Mouse (Mus musculus) midbrain, embryonic 14.5 days (tissue): Measurements from ENCODE around the gene Senp6. TPM values are rescaled to one million over a fixed set of nuclear protein-coding genes. Genes with fewer than 3 reads are reported as not detected.

Experiments used
- ATAC-seq: fragments of 200-750 bp; cut with Nextera tagmentation; 2 replicates; pipeline ENCODE4 v1.8.0; 2017; ENCODE audit warnings: moderate number of reproducible peaks, moderate library complexity; ENCODE audit not compliant: low FRiP score, low TSS enrichment
- DNase-seq: peaks from one replicate; pipeline ENCODE4 v3.0.0-alpha.2; 2015
- H3K27ac ChIP-seq: fragments of 300-500 bp; sonication (generic); replicated peaks from 2 replicates; pipeline ENCODE4 v1.5.1; 2014; ENCODE audit warnings: mild to moderate bottlenecking, low read depth, low read length, moderate library complexity
- H3K27me3 ChIP-seq: fragments of 300-500 bp; sonication (generic); 2 replicates; pipeline ENCODE4 v1.6.1; 2014; ENCODE audit warnings: low read length, control low read depth, mixed read lengths; ENCODE audit not compliant: control insufficient read depth, insufficient read depth
- H3K36me3 ChIP-seq: fragments of 300-500 bp; sonication (generic); 2 replicates; pipeline ENCODE4 v1.6.1; 2014; ENCODE audit warnings: low read length, control low read depth; ENCODE audit not compliant: control insufficient read depth, insufficient read depth
- H3K4me1 ChIP-seq: fragments of 300-500 bp; sonication (generic); 2 replicates; pipeline ENCODE4 v1.6.1; 2014; ENCODE audit warnings: mild to moderate bottlenecking, antibody characterized with exemption, low read length, control low read depth; ENCODE audit not compliant: control insufficient read depth, insufficient read depth
- H3K4me2 ChIP-seq: fragments of 300-500 bp; sonication (generic); 2 replicates; pipeline ENCODE4 v1.6.1; 2014; ENCODE audit warnings: mild to moderate bottlenecking, low read length, moderate library complexity
- H3K4me3 ChIP-seq: fragments of 300-500 bp; sonication (generic); replicated peaks from 2 replicates; pipeline ENCODE4 v1.5.1; 2014; ENCODE audit warnings: low read depth, low read length
- H3K9ac ChIP-seq: fragments of 300-500 bp; sonication (generic); replicated peaks from 2 replicates; pipeline ENCODE4 v1.6.1; 2014; ENCODE audit warnings: mild to moderate bottlenecking, low read length, moderate library complexity
- H3K9me3 ChIP-seq: fragments of 300-500 bp; sonication (generic); 2 replicates; pipeline ENCODE4 v1.6.1; 2016; ENCODE audit warnings: low read length, control low read depth, mixed read lengths; ENCODE audit not compliant: control insufficient read depth
- WGBS: fragments of 180-500 bp; shearing (Covaris S2); extraction: QIAGEN DNeasy Blood & Tissue Kit; methylation state at CpG from one replicate; pipeline ENCODE4 v1.1.7; 2014; 5-methylcytosine and 5-hydroxymethylcytosine counted together
- polyA plus RNA-seq: library from polyadenylated mRNA; unstranded; fragments of >200 nt; fragmentation: Nextera tagmentation; extraction: Ambion mirVana; gene quantifications from 2 replicates; pipeline ENCODE4 v1.2.1, GENCODE M21; 2014

The Senp6 gene
- polyA plus RNA-seq, 1 experiment from 2014 or later = 73.4 TPM

DNA sequence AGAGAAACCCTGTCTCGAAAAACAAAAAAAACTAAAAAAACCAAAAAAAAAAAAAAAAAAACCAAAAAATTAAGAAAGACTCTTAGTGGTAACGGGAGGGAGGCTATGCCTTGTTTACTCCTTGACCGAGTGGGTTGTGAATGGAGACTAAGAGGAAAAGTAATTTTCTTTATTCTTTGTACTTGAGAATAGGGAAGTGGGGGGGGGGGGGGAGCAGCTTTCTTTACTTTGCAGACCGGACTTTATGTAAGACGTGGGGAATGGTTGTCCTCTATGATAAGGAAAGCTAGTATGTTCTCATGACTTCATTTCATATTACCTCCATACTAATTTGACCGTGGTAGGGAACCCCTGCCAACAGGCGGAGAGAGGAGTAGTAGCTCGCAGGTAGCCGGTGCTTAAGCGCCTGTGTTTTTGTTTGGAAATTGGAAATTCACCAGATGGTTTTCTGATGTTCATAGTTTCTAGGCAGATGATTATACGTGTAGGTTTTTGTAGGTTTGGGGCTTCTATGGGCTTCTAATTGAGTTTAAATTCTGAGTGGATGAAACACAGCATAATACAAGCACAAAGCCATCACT is 2.1 kb downstream of the Senp6 start:
- 56% methylated on average over 11 of the region's 11 CpGs for WGBS
- H3K9ac ChIP-seq = peak overlapping the region; percentile 100; the same call in 1 of the 2 replicates

DNA sequence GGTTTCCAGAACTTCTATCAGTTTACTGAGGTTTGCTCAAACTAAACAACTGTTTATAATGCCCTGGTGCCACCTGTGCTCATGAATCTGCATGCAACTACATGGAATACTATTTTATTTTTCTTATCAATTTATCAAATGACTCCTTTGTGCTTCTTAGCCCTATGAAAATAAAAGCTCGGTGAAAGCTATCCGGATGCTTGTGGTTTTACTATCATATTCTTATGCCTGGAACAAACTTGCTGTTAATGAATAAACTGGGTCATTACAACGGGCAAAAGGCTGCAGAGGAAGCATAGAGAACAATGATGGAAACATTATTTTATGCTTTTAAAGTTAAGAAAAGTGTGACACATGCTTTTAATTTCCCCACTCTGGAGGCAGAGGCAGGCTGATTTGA is 3.3 kb downstream of the Senp6 start:
- Histone ChIP-seq H3K4me3 (no peak overlapping the region), H3K9me3 (no peaks in the 10 kb centered on the region), H3K36me3 (no peaks in the 10 kb centered on the region), H3K4me1 (peaks cover 35% of the 10 kb centered on the region), H3K27me3 (no peaks in the 10 kb centered on the region), H3K27ac (no peak overlapping the region), H3K9ac (no peak overlapping the region), H3K4me2 (no peak overlapping the region)
- ATAC-seq (no peak), DNase-seq (no peak)
- 94% methylated on average over 3 of the region's 3 CpGs for WGBS

More for the DNA sequence above, 2.1 kb downstream of the Senp6 start:
- Histone ChIP-seq H3K9me3 (no peaks in the 10 kb centered on the region), H3K27me3 (no peaks in the 10 kb centered on the region), H3K36me3 (no peaks in the 10 kb centered on the region), H3K27ac (no peak overlapping the region), H3K4me3 (peak overlapping the region; percentile 91), H3K4me1 (peaks cover 28% of the 10 kb centered on the region), H3K4me2 (peak overlapping the region; percentile 64)
- ATAC-seq (no peak), DNase-seq (no peak)

DNA sequence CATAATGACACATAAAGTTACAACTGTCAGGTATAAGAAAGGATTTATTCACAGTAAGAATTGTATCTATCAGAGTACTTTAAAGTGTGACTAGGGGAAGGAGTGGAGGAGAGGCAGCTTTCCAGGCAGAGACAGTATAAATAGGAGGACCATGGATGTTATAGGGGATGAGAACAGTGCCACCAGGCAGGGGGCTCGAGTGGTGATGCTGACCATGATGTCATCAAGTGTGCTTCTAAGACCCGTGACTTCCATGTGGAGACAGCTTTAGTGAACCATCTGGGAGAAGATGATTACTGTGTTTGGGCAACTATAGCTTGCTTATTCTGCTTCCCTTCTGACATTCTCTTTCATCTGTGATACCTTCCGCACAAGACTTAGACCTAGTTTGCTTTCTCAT is 4.9 kb downstream of the Senp6 start:
- no peak for ATAC-seq
- 59% methylated on average over 3 of the region's 3 CpGs for WGBS
- peaks cover 35% of the 10 kb centered on the region for H3K4me1 ChIP-seq

DNA sequence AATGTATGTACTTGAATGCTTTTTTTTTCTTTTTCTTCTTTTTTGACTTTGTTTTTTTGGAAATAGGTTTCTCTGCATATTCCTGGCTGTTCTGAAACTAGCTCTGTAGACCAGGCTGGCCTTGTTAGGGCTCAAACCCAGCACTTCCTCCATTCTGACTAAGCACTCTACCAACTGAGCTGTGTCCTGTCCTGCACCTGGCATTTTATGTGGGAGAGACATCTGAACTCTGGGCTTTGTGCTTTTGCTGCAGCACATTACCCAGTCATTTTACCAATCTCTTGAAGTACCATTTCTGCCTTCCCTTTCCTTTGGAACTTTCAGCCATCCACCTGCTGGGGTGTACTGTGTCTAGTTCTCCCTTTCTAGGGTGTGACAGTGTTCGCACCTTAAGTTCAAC is 7.4 kb downstream of the Senp6 start:
- Histone ChIP-seq H3K36me3 (no peaks in the 10 kb centered on the region), H3K4me3 (no peak overlapping the region), H3K27ac (no peak overlapping the region), H3K4me1 (peaks cover 31% of the 10 kb centered on the region), H3K9me3 (no peaks in the 10 kb centered on the region), H3K9ac (no peak overlapping the region), H3K27me3 (no peaks in the 10 kb centered on the region), H3K4me2 (no peak overlapping the region)
- 89% methylated on average over 1 of the region's 1 CpGs for WGBS
- DNase-seq = no peak
- ATAC-seq = no peak

More for the DNA sequence above, 4.9 kb downstream of the Senp6 start:
- Histone ChIP-seq H3K36me3 (no peaks in the 10 kb centered on the region), H3K27ac (no peak overlapping the region), H3K4me3 (no peak overlapping the region), H3K9ac (no peak overlapping the region), H3K4me2 (no peak overlapping the region), H3K9me3 (no peaks in the 10 kb centered on the region), H3K27me3 (no peaks in the 10 kb centered on the region)
- DNase-seq = no peak

DNA sequence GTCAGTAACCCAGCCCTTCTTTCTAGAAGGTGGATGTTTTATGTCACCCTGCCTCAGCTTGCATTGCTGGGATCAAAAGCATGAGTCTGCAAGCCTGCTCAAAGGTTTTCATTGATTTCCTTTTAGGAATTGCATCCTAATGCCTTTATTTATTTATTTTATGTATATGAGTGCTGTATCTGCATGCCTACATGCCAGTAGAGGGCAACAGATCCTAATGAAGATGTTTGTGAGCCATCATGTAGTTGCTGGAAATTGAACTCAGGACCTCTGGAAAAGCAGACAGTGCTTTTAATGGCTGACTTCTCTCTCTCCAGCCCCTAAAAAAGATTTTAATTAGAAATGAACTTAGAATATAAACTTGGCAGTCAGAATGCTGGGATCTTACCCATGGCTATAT is 8.2 kb downstream of the Senp6 start:
- ATAC-seq = no peak
- no peak overlapping the region for H3K4me2 ChIP-seq
- H3K9ac ChIP-seq = no peak overlapping the region
- no peaks in the 10 kb centered on the region for H3K36me3 ChIP-seq
- H3K4me1 ChIP-seq = peaks cover 25% of the 10 kb centered on the region
- H3K27me3 ChIP-seq = no peaks in the 10 kb centered on the region
- no peak overlapping the region for H3K27ac ChIP-seq
- H3K9me3 ChIP-seq = no peaks in the 10 kb centered on the region
- no peak for DNase-seq
- no peak overlapping the region for H3K4me3 ChIP-seq

DNA sequence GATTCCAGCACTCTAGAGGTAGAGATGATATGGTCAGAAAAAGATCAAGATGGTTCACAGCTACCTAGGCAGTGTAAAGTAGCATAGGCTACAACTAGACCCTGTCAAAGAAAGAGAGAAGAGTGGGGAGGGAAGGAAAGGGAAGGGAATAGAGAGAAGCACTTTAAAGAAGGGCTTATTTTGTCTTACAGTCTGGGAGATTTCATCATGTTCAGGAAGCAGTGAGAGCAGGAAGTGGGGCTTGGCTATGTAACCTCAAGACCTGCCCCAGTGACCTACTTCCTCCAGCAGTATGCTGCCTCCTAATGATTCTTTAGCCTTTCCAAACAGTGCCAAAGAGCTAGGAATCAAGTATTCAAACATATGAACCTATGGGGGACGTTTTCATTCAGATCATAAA is 14.2 kb downstream of the Senp6 start:
- Histone ChIP-seq H3K27me3 (no peaks in the 10 kb centered on the region), H3K4me3 (no peak overlapping the region), H3K9me3 (no peaks in the 10 kb centered on the region), H3K9ac (no peak overlapping the region), H3K27ac (no peak overlapping the region), H3K4me1 (no peaks in the 10 kb centered on the region; the same call in 1 of the 2 replicates), H3K4me2 (no peak overlapping the region), H3K36me3 (0 out of 2 replicates have a peak, but pooled peaks cover 4% of the 10 kb centered on the region)
- ATAC-seq (no peak), DNase-seq (no peak)
- WGBS = 97% methylated on average over 1 of the region's 1 CpGs

DNA sequence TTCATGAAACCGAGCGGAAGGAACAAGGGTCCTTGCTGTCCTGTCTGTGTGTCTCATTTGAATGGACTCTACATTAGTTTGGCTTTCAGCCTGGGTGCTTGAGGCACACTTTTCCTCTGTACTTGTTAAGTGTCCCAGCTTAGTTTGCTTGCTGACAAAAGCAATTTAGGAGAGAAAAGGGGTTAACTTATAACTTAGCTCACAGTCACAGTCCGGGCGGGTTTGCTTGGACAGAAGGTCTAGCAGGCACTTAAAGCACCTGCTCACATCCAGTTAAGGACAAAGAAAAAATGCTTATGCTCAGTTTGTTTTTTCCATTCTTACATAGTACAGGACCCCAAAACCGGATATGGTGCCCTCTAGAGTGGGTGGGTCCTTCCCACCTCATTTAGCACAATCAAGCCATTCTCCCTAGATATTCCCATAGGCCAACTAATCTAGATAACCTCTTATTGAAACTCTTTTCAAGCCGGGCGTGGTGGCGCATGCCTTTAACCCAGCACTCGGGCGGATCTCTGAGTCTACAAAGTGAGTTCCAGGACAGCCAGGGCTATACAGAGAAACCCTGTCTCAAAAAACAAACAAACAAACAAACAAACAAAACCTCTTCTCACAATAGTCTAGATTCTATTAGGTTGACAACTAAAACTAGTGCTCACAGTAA is 17.9 kb downstream of the Senp6 start:
- no peak overlapping the region for H3K4me3 ChIP-seq
- H3K4me2 ChIP-seq = no peak overlapping the region
- H3K9me3 ChIP-seq = no peaks in the 10 kb centered on the region
- H3K27ac ChIP-seq = no peak overlapping the region
- DNase-seq = no peak
- 56% methylated on average over 10 of the region's 10 CpGs for WGBS
- 0 out of 2 replicates have a peak, but pooled peaks cover 4% of the 10 kb centered on the region for H3K36me3 ChIP-seq
- no peak overlapping the region for H3K9ac ChIP-seq
- ATAC-seq = no peak
- no peaks in the 10 kb centered on the region for H3K27me3 ChIP-seq
- no peaks in the 10 kb centered on the region; the same call in 1 of the 2 replicates for H3K4me1 ChIP-seq

DNA sequence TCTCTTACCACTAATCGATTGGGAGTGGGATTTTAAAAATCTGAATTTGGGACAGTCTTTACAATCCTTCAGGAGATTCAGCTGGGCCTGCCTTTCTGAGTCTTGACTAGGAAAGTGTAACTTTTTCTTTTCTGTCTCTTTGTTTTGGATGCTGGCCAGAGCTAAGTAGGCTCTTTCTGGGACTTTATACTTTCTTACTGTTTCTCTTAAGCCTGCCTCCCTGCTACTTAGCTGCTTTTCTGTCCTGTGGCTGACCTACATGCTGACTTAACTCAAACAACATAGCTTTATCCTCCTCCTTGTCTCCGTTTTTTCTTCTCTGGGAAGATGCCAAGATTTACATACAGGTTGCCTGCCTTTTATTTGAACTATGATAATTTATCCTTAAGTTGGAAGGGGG is 19.0 kb downstream of the Senp6 start:
- WGBS = 33% methylated on average over 2 of the region's 2 CpGs
- Histone ChIP-seq H3K4me1 (no peaks in the 10 kb centered on the region; the same call in 1 of the 2 replicates), H3K27me3 (no peaks in the 10 kb centered on the region), H3K4me2 (no peak overlapping the region), H3K4me3 (no peak overlapping the region), H3K9ac (no peak overlapping the region), H3K9me3 (no peaks in the 10 kb centered on the region), H3K27ac (no peak overlapping the region), H3K36me3 (0 out of 2 replicates have a peak, but pooled peaks cover 4% of the 10 kb centered on the region)
- no peak for ATAC-seq
- no peak for DNase-seq
